Comparison of ENCODE assay signal across 13 mouse cellular contexts in genomic region chr19:53437991-53438390, GRCm38 (mm10). TPM values are rescaled to one million over a fixed set of nuclear protein-coding genes. Genes with fewer than 3 reads are reported as not detected.
A peak's percentile ranks its signal among the peaks of the same experiment; 100 is the strongest.
DNase-seq lines count a peak whose midpoint lies in the region; ATAC-seq and TF ChIP-seq lines count a peak whose summit lies in the region.
"Had no signal": no experiment of that assay in that cellular context is flagged by ENCODE, and none has a peak within 500 bp of the region (broad histone marks: within the 10 kb centered on the region; RNA-seq: fewer than 3 reads in every experiment).

No protein-coding gene starts in this region.

- ATAC-seq in heart, embryonic 12.5 days (ENCODE audit: insufficient number of reproducible peaks, low FRiP score), result no peak
- no peak for ATAC-seq in lung, embryonic 14.5 days (ENCODE audit: insufficient read depth)
- ATAC-seq in stomach, embryonic 14.5 days (ENCODE audit: insufficient number of reproducible peaks, insufficient read depth, low FRiP score, low read depth), result no peak
- ATAC-seq: forebrain, embryonic 13.5 days had no signal

- no peaks in the 10 kb centered on the region for H3K36me3 ChIP-seq in heart, embryonic 12.5 days
- no peaks in the 10 kb centered on the region for H3K36me3 ChIP-seq in heart, adult 2 months (ENCODE audit: control insufficient read depth, insufficient read depth, low read length)
- H3K36me3 ChIP-seq in lung, embryonic 14.5 days (ENCODE audit: insufficient read depth), result no peaks in the 10 kb centered on the region
- H3K36me3 ChIP-seq in stomach, embryonic 14.5 days (ENCODE audit: control insufficient read depth, insufficient read depth, low read length), result no peaks in the 10 kb centered on the region
- H3K36me3 ChIP-seq: G1E; midbrain, embryonic 12.5 days had no signal

- 73% methylated on average over 8 of the region's 8 CpGs for WGBS in heart, embryonic 12.5 days
- WGBS in heart, adult 2 months, result 71% methylated on average over 8 of the region's 8 CpGs
- 73% methylated on average over 8 of the region's 8 CpGs for WGBS in lung, embryonic 14.5 days
- 68% methylated on average over 8 of the region's 8 CpGs for WGBS in stomach, embryonic 14.5 days

- no peaks in the 10 kb centered on the region for H3K79me2 ChIP-seq in heart, adult 2 months (replicated peaks; ENCODE audit: control insufficient read depth, insufficient read depth, low read length)

- no peak for TF ChIP-seq POLR2A in heart, adult 2 months (IDR thresholded peaks at IDR 0.05; ENCODE audit: insufficient read depth, low read depth, low read length)

- no peak overlapping the region for H3K9ac ChIP-seq in heart, embryonic 12.5 days
- H3K9ac ChIP-seq in heart, adult 2 months (ENCODE audit: low read depth, low read length), result no peak overlapping the region
- no peak overlapping the region for H3K9ac ChIP-seq in lung, embryonic 14.5 days
- no peak overlapping the region for H3K9ac ChIP-seq in stomach, embryonic 14.5 days (replicated peaks; ENCODE audit: low read depth, low read length)
- H3K9ac ChIP-seq: forebrain, embryonic 13.5 days; midbrain, embryonic 12.5 days had no signal

- peaks cover 30% of the 10 kb centered on the region for H3K4me1 ChIP-seq in heart, embryonic 12.5 days (replicated peaks)
- H3K4me1 ChIP-seq in heart, adult 2 months (ENCODE audit: control insufficient read depth, insufficient read depth, low read length), result peaks cover 4% of the 10 kb centered on the region
- H3K4me1 ChIP-seq in lung, embryonic 14.5 days (ENCODE audit: insufficient read depth), result peaks cover 14% of the 10 kb centered on the region; the same call in 1 of the 2 replicates
- H3K4me1 ChIP-seq in stomach, embryonic 14.5 days (ENCODE audit: control insufficient read depth, insufficient read depth, low read length), result peaks cover 17% of the 10 kb centered on the region

- H3K9me3 ChIP-seq in heart, embryonic 12.5 days (replicated peaks), result no peaks in the 10 kb centered on the region
- no peaks in the 10 kb centered on the region for H3K9me3 ChIP-seq in lung, embryonic 14.5 days (ENCODE audit: low read depth, low read length)
- no peaks in the 10 kb centered on the region for H3K9me3 ChIP-seq in stomach, embryonic 14.5 days (ENCODE audit: control insufficient read depth, low read depth, low read length)
- H3K9me3 ChIP-seq: forebrain, embryonic 13.5 days; G1E; midbrain, embryonic 12.5 days had no signal

- no peak for TF ChIP-seq EP300 in heart, adult 2 months (IDR thresholded peaks at IDR 0.05; ENCODE audit: insufficient read depth, low read depth, low read length)

- no peak overlapping the region for H3K4me3 ChIP-seq in heart, embryonic 12.5 days
- H3K4me3 ChIP-seq in heart, adult 2 months, result no peak overlapping the region
- H3K4me3 ChIP-seq in lung, embryonic 14.5 days (ENCODE audit: low read depth, low read length), result no peak overlapping the region
- H3K4me3 ChIP-seq in stomach, embryonic 14.5 days (ENCODE audit: low read depth, low read length), result no peak overlapping the region
- H3K4me3 ChIP-seq: forebrain, embryonic 13.5 days; gastrocnemius, adult 2 months; midbrain, embryonic 12.5 days had no signal

- no peak for DNase-seq in heart, adult 2 months
- DNase-seq in lung, embryonic 14.5 days, result no peak
- no peak for DNase-seq in lung, adult 18-20 months
- peak; percentile 73 for DNase-seq in adrenal gland, postnatal 14 days
- no peak for DNase-seq in cerebellum, adult 8-10 months
- DNase-seq in MN1 (ENCODE audit: low spot score), result no peak
- DNase-seq: B cell, adult 2 months; gastrocnemius, adult 2 months had no signal

- intact Hi-C loops in heart, adult 2 months (cut with DNase I), result no loop called here

- H3K27ac ChIP-seq in heart, embryonic 12.5 days (ENCODE audit: poor library complexity, severe bottlenecking), result peak overlapping the region; percentile 26; the same call in 1 of the 2 replicates
- no peak overlapping the region for H3K27ac ChIP-seq in heart, adult 2 months
- H3K27ac ChIP-seq in lung, embryonic 14.5 days (ENCODE audit: low read depth), result peak overlapping the region; percentile 56; the same call in 1 of the 2 replicates
- peak overlapping the region; percentile 75; the same call in 1 of the 2 replicates for H3K27ac ChIP-seq in stomach, embryonic 14.5 days (ENCODE audit: low read length)
- H3K27ac ChIP-seq: forebrain, embryonic 13.5 days; gastrocnemius, adult 2 months; midbrain, embryonic 12.5 days had no signal

- TF ChIP-seq CTCF in heart, adult 2 months (IDR thresholded peaks at IDR 0.05), result no peak
- no peak for TF ChIP-seq CTCF in lung, embryonic 14.5 days (IDR thresholded peaks at IDR 0.05; ENCODE audit: low read depth)

- H3K27me3 ChIP-seq in heart, embryonic 12.5 days (replicated peaks), result no peaks in the 10 kb centered on the region
- no peaks in the 10 kb centered on the region for H3K27me3 ChIP-seq in heart, adult 2 months (ENCODE audit: control insufficient read depth, insufficient read depth, low read length)
- H3K27me3 ChIP-seq in lung, embryonic 14.5 days (ENCODE audit: insufficient read depth, low read length), result no peaks in the 10 kb centered on the region
- no peaks in the 10 kb centered on the region for H3K27me3 ChIP-seq in stomach, embryonic 14.5 days (ENCODE audit: control insufficient read depth, insufficient read depth, low read length)
- H3K27me3 ChIP-seq: forebrain, embryonic 13.5 days; midbrain, embryonic 12.5 days had no signal

- H3K4me2 ChIP-seq in heart, embryonic 12.5 days, result no peak overlapping the region
- no peak overlapping the region for H3K4me2 ChIP-seq in lung, embryonic 14.5 days
- no peak overlapping the region for H3K4me2 ChIP-seq in stomach, embryonic 14.5 days (replicated peaks; ENCODE audit: low read depth, low read length)
- H3K4me2 ChIP-seq: forebrain, embryonic 13.5 days; midbrain, embryonic 12.5 days had no signal

RNA-seq across cellular contexts. Expression of gene Smndc1, which starts 47.6 kb away (rescaled TPM):
- polyA plus RNA-seq in heart, embryonic 12.5 days (2016; fragmentation: Nextera tagmentation; extraction: Ambion mirVana), result 30.5 and 33.0 TPM in 2 replicates
- 10 to 100 TPM; 32.7 to 35.5 TPM for total RNA-seq in heart, adult 2 months (2021)
- polyA plus RNA-seq in heart, adult 2 months (2012; rRNA removed), result 6.2 and 6.3 TPM in 2 replicates
- polyA plus RNA-seq in lung, embryonic 14.5 days (2014; fragmentation: Nextera tagmentation; extraction: Ambion mirVana), result 45.8 and 49.4 TPM in 2 replicates
- 43.0 and 44.7 TPM in 2 replicates for total RNA-seq in adrenal gland, postnatal 14 days (2021)
- 42.4 and 43.5 TPM in 2 replicates for polyA plus RNA-seq in stomach, embryonic 14.5 days (2014; fragmentation: Nextera tagmentation; extraction: Ambion mirVana)
